Comparison of ENCODE assay signal across 29 mouse cellular contexts in the genomic region with DNA sequence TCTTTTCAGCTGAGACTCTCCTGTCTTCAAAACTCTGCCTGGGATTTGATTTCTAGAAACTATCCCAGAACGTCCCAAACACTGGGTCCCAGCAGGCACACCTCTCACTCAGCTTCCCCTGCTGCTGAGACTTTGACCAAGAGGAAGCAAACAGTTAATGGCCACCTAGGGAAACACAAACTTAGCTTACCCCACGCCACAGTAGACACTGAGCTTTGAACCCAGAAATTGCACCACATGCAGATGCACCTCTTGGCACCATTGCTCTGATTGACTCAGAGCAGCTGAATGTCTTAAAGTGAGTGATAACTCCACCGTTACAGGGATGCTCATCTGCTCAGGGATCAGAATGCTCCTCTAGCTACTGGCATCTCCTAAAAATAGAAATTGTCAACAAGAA. TPM values are rescaled to one million over a fixed set of nuclear protein-coding genes. Genes with fewer than 3 reads are reported as not detected.
A peak's percentile ranks its signal among the peaks of the same experiment; 100 is the strongest.
DNase-seq lines count a peak whose midpoint lies in the region; ATAC-seq and TF ChIP-seq lines count a peak whose summit lies in the region.
"Had no signal": no experiment of that assay in that cellular context is flagged by ENCODE, and none has a peak within 500 bp of the region (broad histone marks: within the 10 kb centered on the region; RNA-seq: fewer than 3 reads in every experiment).

No protein-coding gene starts in this region.

- no peak for TF ChIP-seq POLR2A in liver, adult 2 months (IDR thresholded peaks at IDR 0.05; ENCODE audit: extremely low read depth, insufficient read depth, low read length)

- no peak for ATAC-seq in hindbrain, embryonic 12.5 days (ENCODE audit: low FRiP score)
- ATAC-seq: forebrain, embryonic 15.5 days; hindbrain, embryonic 16.5 days had no signal

- no peaks in the 10 kb centered on the region for H3K79me2 ChIP-seq in liver, adult 2 months (ENCODE audit: control insufficient read depth, insufficient read depth, low read length)

- no peak overlapping the region for H3K4me3 ChIP-seq in hindbrain, embryonic 10.5 days
- H3K4me3 ChIP-seq in hindbrain, embryonic 12.5 days, result no peak overlapping the region
- H3K4me3 ChIP-seq in liver, adult 2 months (ENCODE audit: insufficient read depth, low read depth, low read length), result no peak overlapping the region
- H3K4me3 ChIP-seq: forebrain, embryonic 15.5 days; heart, embryonic 10.5 days; left cerebral cortex, adult 2 months; limb, embryonic 15.5 days; stomach, embryonic 15.5 days had no signal

- no peaks in the 10 kb centered on the region for H3K9me3 ChIP-seq in hindbrain, embryonic 10.5 days
- no peaks in the 10 kb centered on the region for H3K9me3 ChIP-seq in hindbrain, embryonic 12.5 days (replicated peaks)
- H3K9me3 ChIP-seq: forebrain, embryonic 15.5 days; heart, embryonic 10.5 days; limb, embryonic 15.5 days; stomach, embryonic 15.5 days had no signal

- no peak for TF ChIP-seq CTCF in liver, adult 2 months (IDR thresholded peaks at IDR 0.05; ENCODE audit: low read depth, low read length)

- H3K27me3 ChIP-seq in hindbrain, embryonic 10.5 days (ENCODE audit: insufficient read depth, poor library complexity, severe bottlenecking), result no peaks in the 10 kb centered on the region
- no peaks in the 10 kb centered on the region for H3K27me3 ChIP-seq in hindbrain, embryonic 12.5 days
- no peaks in the 10 kb centered on the region for H3K27me3 ChIP-seq in liver, adult 2 months (ENCODE audit: control insufficient read depth, insufficient read depth, low read length)
- H3K27me3 ChIP-seq: forebrain, embryonic 15.5 days; limb, embryonic 15.5 days; stomach, embryonic 15.5 days had no signal

- peaks cover 43% of the 10 kb centered on the region for H3K4me1 ChIP-seq in hindbrain, embryonic 10.5 days (replicated peaks)
- H3K4me1 ChIP-seq in hindbrain, embryonic 12.5 days, result peaks cover 21% of the 10 kb centered on the region
- peaks cover 25% of the 10 kb centered on the region for H3K4me1 ChIP-seq in liver, adult 2 months (ENCODE audit: control insufficient read depth, insufficient read depth, low read length)

- no peak overlapping the region for H3K9ac ChIP-seq in hindbrain, embryonic 12.5 days
- H3K9ac ChIP-seq in liver, adult 2 months (ENCODE audit: low read depth, low read length), result no peak overlapping the region
- H3K9ac ChIP-seq: forebrain, embryonic 15.5 days; limb, embryonic 15.5 days; stomach, embryonic 15.5 days had no signal

- 24% methylated on average over 3 of the region's 3 CpGs for WGBS in hindbrain, embryonic 10.5 days
- 35% methylated on average over 3 of the region's 3 CpGs for WGBS in hindbrain, embryonic 12.5 days
- 23% methylated on average over 3 of the region's 3 CpGs for WGBS in liver, adult 2 months

- no peak for DNase-seq in hindbrain, embryonic 10.5 days (ENCODE audit: low spot score)
- peak; percentile 94 for DNase-seq in liver, adult 2 months (ENCODE audit: extremely low read depth, low read depth, low spot score)
- DNase-seq in liver, result no peak
- DNase-seq in kidney, postnatal 25 days, result peak; percentile 58 to 81
- peak; percentile 68 for DNase-seq in yolk sac, embryonic 10.5 days (ENCODE audit: low spot score)
- no peak for DNase-seq in thymus, postnatal 4 days
- no peak for DNase-seq in layer of hippocampus, postnatal 36 days
- DNase-seq: adrenal gland, postnatal 14 days; cerebellum, adult 9-11 months; gastrocnemius, postnatal 10 days; heart, postnatal 4 days; layer of hippocampus, adult 9-11 months; left cerebral cortex, postnatal 4 days; right cerebral cortex, adult 18-20 months; thymus, postnatal 25 days had no signal

- no peak overlapping the region for H3K4me2 ChIP-seq in hindbrain, embryonic 12.5 days (replicated peaks)
- H3K4me2 ChIP-seq: forebrain, embryonic 15.5 days; limb, embryonic 15.5 days; stomach, embryonic 15.5 days had no signal

- H3K36me3 ChIP-seq in hindbrain, embryonic 10.5 days, result no peaks in the 10 kb centered on the region
- no peaks in the 10 kb centered on the region for H3K36me3 ChIP-seq in hindbrain, embryonic 12.5 days
- H3K36me3 ChIP-seq in liver, adult 2 months (ENCODE audit: control insufficient read depth, insufficient read depth, low read length), result no peaks in the 10 kb centered on the region
- H3K36me3 ChIP-seq: forebrain, embryonic 15.5 days; heart, embryonic 10.5 days; limb, embryonic 15.5 days; stomach, embryonic 15.5 days had no signal

- H3K27ac ChIP-seq in hindbrain, embryonic 10.5 days, result peak overlapping the region; percentile 56
- no peak overlapping the region for H3K27ac ChIP-seq in hindbrain, embryonic 12.5 days
- H3K27ac ChIP-seq in liver, adult 2 months (replicated peaks; ENCODE audit: insufficient read depth, low read depth, low read length), result peak overlapping the region; percentile 56
- H3K27ac ChIP-seq: forebrain, embryonic 15.5 days; heart, embryonic 10.5 days; left cerebral cortex, adult 2 months; limb, embryonic 15.5 days; macrophage; stomach, embryonic 15.5 days had no signal

RNA-seq across cellular contexts. Expression of a gene that starts 10.5 kb away (rescaled TPM):
- not detected in 2 replicates for polyA plus RNA-seq in hindbrain, embryonic 10.5 days (2016; fragmentation: Nextera tagmentation; extraction: Ambion mirVana)
- not detected in 2 replicates for polyA plus RNA-seq in hindbrain, embryonic 12.5 days (2016; fragmentation: Nextera tagmentation; extraction: Ambion mirVana)
- total RNA-seq in liver, adult 2 months (2014; rRNA removed), result 230 and 425 TPM in 2 replicates
- polyA plus RNA-seq in liver, adult 2 months (2012; rRNA removed), result 106 and 170 TPM in 2 replicates
- total RNA-seq in layer of hippocampus, postnatal 36 days (2021), result not detected
- total RNA-seq: common myeloid progenitor, adult 5-6 weeks; gastrocnemius, postnatal 10 days; granulocyte monocyte progenitor cell, adult 5-6 weeks; heart, postnatal 4 days; left cerebral cortex, adult 2 months; left cerebral cortex, postnatal 4 days; midbrain, postnatal 0 days had no signal
- polyA plus RNA-seq: forebrain, embryonic 15.5 days; heart, embryonic 16.5 days; hindbrain, embryonic 16.5 days; limb, embryonic 15.5 days; lung, embryonic 16.5 days; macrophage; midbrain, postnatal 0 days; neural tube, embryonic 14.5 days had no signal

RNA-seq across cellular contexts. Expression of a gene that starts 36.5 kb away (rescaled TPM):
- polyA plus RNA-seq in hindbrain, embryonic 10.5 days (2016; fragmentation: Nextera tagmentation; extraction: Ambion mirVana), result 1.4 and 3.2 TPM in 2 replicates
- 1.8 and 3.6 TPM in 2 replicates for polyA plus RNA-seq in hindbrain, embryonic 12.5 days (2016; fragmentation: Nextera tagmentation; extraction: Ambion mirVana)
- 2.1 and 2.4 TPM in 2 replicates for total RNA-seq in liver, adult 2 months (2014; rRNA removed)
- 1.9 and 2.8 TPM in 2 replicates for polyA plus RNA-seq in liver, adult 2 months (2012; rRNA removed)
- 1 to 10 TPM; 5.1 to 6.1 TPM for total RNA-seq in layer of hippocampus, postnatal 36 days (2021)
- total RNA-seq: common myeloid progenitor, adult 5-6 weeks had no signal

RNA-seq across cellular contexts. Expression of a gene that starts 50.5 kb away (rescaled TPM):
- polyA plus RNA-seq in hindbrain, embryonic 10.5 days (2016; fragmentation: Nextera tagmentation; extraction: Ambion mirVana), result 38.4 and 42.9 TPM in 2 replicates
- 65.5 and 72.2 TPM in 2 replicates for polyA plus RNA-seq in hindbrain, embryonic 12.5 days (2016; fragmentation: Nextera tagmentation; extraction: Ambion mirVana)
- total RNA-seq in liver, adult 2 months (2014; rRNA removed), result 34.3 and 39.3 TPM in 2 replicates
- polyA plus RNA-seq in liver, adult 2 months (2012; rRNA removed), result 23.3 and 27.2 TPM in 2 replicates
- total RNA-seq in layer of hippocampus, postnatal 36 days (2021), result 1 to 10 TPM; 2.8 to 3.4 TPM

Comparison
In these comparisons a context has a peak if more than half of its experiments do, and no peak if none do; other contexts are left out.
1. DNase-seq: peak in liver, adult 2 months (single experiment), kidney, postnatal 25 days (2 of 2) and yolk sac, embryonic 10.5 days (single experiment); none in hindbrain, embryonic 10.5 days (single experiment), liver (single experiment), thymus, postnatal 4 days (single experiment) and layer of hippocampus, postnatal 36 days (0 of 2).
2. RNA of a gene that starts 10.5 kb away (polyA plus RNA-seq): 106 to 170 TPM in liver, adult 2 months; not detected in hindbrain, embryonic 10.5 days and not detected in hindbrain, embryonic 12.5 days; every median in the first group is over 100 times any median in the second.